Mouse (Mus musculus) kidney, postnatal 0 days (tissue): Measurements from ENCODE around the gene Mrpl3. TPM values are rescaled to one million over a fixed set of nuclear protein-coding genes. Genes with fewer than 3 reads are reported as not detected.

Experiments
- ATAC-seq: fragments of 200-750 bp; cut with Nextera tagmentation; replicated peaks from 2 replicates; pipeline ENCODE4 v1.8.0; 2017; ENCODE audit warnings: low read depth, moderate number of reproducible peaks, moderate TSS enrichment, moderate library complexity; ENCODE audit not compliant: low FRiP score
- DNase-seq: peaks from one replicate; pipeline ENCODE4 v3.0.0-alpha.2; 2016; ENCODE audit warnings: low spot score
- H3K27ac ChIP-seq: fragments of 300-500 bp; sonication (generic); 2 replicates; pipeline ENCODE4 v1.5.1; 2014; ENCODE audit warnings: mild to moderate bottlenecking
- H3K27me3 ChIP-seq: fragments of 300-500 bp; sonication (generic); 2 replicates; pipeline ENCODE4 v1.6.1; 2014; ENCODE audit warnings: low read length, mixed read lengths; ENCODE audit not compliant: insufficient read depth
- H3K36me3 ChIP-seq: fragments of 300-500 bp; sonication (generic); 2 replicates; pipeline ENCODE4 v1.6.1; 2014; ENCODE audit warnings: low read length, mixed read lengths; ENCODE audit not compliant: insufficient read depth
- H3K4me1 ChIP-seq: fragments of 300-500 bp; sonication (generic); replicated peaks from 2 replicates; pipeline ENCODE4 v1.6.1; 2014; ENCODE audit warnings: antibody characterized with exemption, low read length, mixed read lengths; ENCODE audit not compliant: insufficient read depth
- H3K4me2 ChIP-seq: fragments of 300-500 bp; sonication (generic); 2 replicates; pipeline ENCODE4 v1.6.1; 2014; ENCODE audit warnings: mild to moderate bottlenecking, low read length, moderate library complexity, mixed read lengths
- H3K4me3 ChIP-seq: fragments of 300-500 bp; sonication (generic); replicated peaks from 2 replicates; pipeline ENCODE4 v1.5.1; 2014; ENCODE audit warnings: low read depth, low read length
- H3K9ac ChIP-seq: fragments of 300-500 bp; sonication (generic); 2 replicates; pipeline ENCODE4 v1.6.1; 2014; ENCODE audit warnings: low read depth, low read length
- H3K9me3 ChIP-seq: fragments of 300-500 bp; sonication (generic); replicated peaks from 2 replicates; pipeline ENCODE4 v1.6.1; 2016; ENCODE audit warnings: low read length, inconsistent platforms, mixed read lengths
- CTCF ChIP-seq: IDR thresholded peaks from 2 replicates; pipeline ENCODE4 v1.5.1; 2016; ENCODE audit warnings: antibody characterized with exemption, low read depth, mild to moderate bottlenecking, moderate library complexity
- WGBS: fragments of 180-500 bp; shearing (Covaris S2); extraction: QIAGEN DNeasy Blood & Tissue Kit; methylation state at CpG from one replicate; pipeline ENCODE4 v1.1.7; 2014; 5-methylcytosine and 5-hydroxymethylcytosine counted together
- polyA plus RNA-seq: library from polyadenylated mRNA; unstranded; fragments of >200 nt; fragmentation: Nextera tagmentation; extraction: Ambion mirVana; gene quantifications from 2 replicates; pipeline ENCODE4 v1.2.1, GENCODE M21; 2015

Gene Mrpl3
- polyA plus RNA-seq, 1 experiment from 2014 or later = 108 TPM

- Histone ChIP-seq H3K36me3 (no peaks in the 10 kb centered on the region), H3K9ac (no peak overlapping the region), H3K27ac (no peak overlapping the region), H3K4me1 (no peaks in the 10 kb centered on the region), H3K4me3 (no peak overlapping the region), H3K4me2 (no peak overlapping the region), H3K27me3 (no peaks in the 10 kb centered on the region), H3K9me3 (no peaks in the 10 kb centered on the region)
- no peak for TF ChIP-seq CTCF
- ATAC-seq (no peak), DNase-seq (no peak)
- 72% methylated on average over 7 of the region's 7 CpGs for WGBS
These were observed 7.0 kb upstream of the Mrpl3 start for GRCm38 (mm10) chr9:105046014-105046413.

- Histone ChIP-seq H3K9me3 (no peaks in the 10 kb centered on the region), H3K27ac (no peak overlapping the region), H3K4me1 (no peaks in the 10 kb centered on the region), H3K4me2 (no peak overlapping the region), H3K4me3 (no peak overlapping the region), H3K9ac (no peak overlapping the region), H3K36me3 (no peaks in the 10 kb centered on the region), H3K27me3 (no peaks in the 10 kb centered on the region)
- ATAC-seq (no peak), DNase-seq (no peak)
- 71% methylated on average over 10 of the region's 10 CpGs for WGBS
- TF ChIP-seq CTCF = no peak
These were observed 4.7 kb upstream of the Mrpl3 start for GRCm38 (mm10) chr9:105048351-105048750.

DNA sequence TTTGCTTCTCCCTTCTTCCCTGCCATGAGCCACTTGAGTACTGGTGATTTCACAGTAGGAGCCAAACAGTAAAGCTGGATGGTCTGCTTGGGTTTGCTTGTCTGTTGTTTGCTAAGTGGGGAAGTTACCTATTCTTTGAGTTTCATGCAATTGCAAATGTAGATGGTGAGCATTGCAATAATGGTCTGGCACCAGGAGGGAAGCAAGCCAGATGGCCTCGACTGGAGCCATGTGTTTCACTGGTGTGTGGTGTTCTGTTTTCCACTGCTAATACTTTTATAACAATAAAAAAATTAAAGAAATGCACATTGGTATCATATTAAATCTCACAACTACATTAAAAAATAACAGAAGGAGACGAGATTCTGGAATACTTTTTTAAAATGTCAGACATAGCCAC, 3.4 kb upstream of the Mrpl3 start:
- no peak overlapping the region for H3K9ac ChIP-seq
- no peak for ATAC-seq
- 51% methylated on average over 2 of the region's 2 CpGs for WGBS

GRCm38 (mm10) chr9:105050257-105050656, 2.8 kb upstream of the Mrpl3 start:
- Histone ChIP-seq H3K36me3 (no peaks in the 10 kb centered on the region), H3K9me3 (no peaks in the 10 kb centered on the region), H3K27me3 (no peaks in the 10 kb centered on the region), H3K9ac (no peak overlapping the region), H3K4me1 (no peaks in the 10 kb centered on the region), H3K4me3 (no peak overlapping the region), H3K4me2 (no peak overlapping the region), H3K27ac (no peak overlapping the region)
- DNase-seq = no peak
- peak; percentile 19; the same call in 1 of the 2 replicates for TF ChIP-seq CTCF
- WGBS = 57% methylated on average over 2 of the region's 2 CpGs
- no peak for ATAC-seq

More for the DNA sequence above, 3.4 kb upstream of the Mrpl3 start:
- no peak overlapping the region for H3K27ac ChIP-seq
- DNase-seq = no peak
- H3K4me2 ChIP-seq = no peak overlapping the region
- no peaks in the 10 kb centered on the region for H3K9me3 ChIP-seq
- no peak for TF ChIP-seq CTCF
- no peaks in the 10 kb centered on the region for H3K36me3 ChIP-seq
- H3K4me1 ChIP-seq = no peaks in the 10 kb centered on the region
- H3K4me3 ChIP-seq = no peak overlapping the region
- no peaks in the 10 kb centered on the region for H3K27me3 ChIP-seq

DNA sequence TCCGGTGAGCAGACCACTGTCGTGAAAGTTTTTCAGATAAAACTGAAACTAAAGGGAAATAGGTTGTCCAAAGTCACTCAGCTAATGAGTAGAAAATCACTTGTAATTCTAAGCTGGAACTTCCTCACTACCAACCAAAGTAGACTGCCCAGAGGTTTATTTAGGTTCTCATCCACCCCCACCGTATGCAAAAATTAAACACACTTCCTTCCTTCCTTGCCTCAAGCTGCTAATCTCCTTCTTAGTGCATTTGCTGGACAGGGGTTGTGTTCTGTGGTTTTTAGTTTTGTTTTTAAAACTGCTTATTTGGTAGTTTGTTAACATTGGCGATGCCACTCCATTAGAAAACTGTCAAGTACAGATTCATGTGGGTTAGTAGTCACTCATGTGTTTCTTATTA, 773 bp downstream of the Mrpl3 start:
- Histone ChIP-seq H3K27ac (no peak overlapping the region), H3K4me2 (peak overlapping the region; percentile 74), H3K27me3 (no peaks in the 10 kb centered on the region), H3K36me3 (peaks cover 28% of the 10 kb centered on the region), H3K4me1 (no peaks in the 10 kb centered on the region), H3K9me3 (no peaks in the 10 kb centered on the region), H3K4me3 (peak overlapping the region; percentile 93), H3K9ac (peak overlapping the region; percentile 95)
- ATAC-seq (no peak), DNase-seq (peak; percentile 14)
- WGBS = 45% methylated on average over 4 of the region's 4 CpGs
- no peak for TF ChIP-seq CTCF

DNA sequence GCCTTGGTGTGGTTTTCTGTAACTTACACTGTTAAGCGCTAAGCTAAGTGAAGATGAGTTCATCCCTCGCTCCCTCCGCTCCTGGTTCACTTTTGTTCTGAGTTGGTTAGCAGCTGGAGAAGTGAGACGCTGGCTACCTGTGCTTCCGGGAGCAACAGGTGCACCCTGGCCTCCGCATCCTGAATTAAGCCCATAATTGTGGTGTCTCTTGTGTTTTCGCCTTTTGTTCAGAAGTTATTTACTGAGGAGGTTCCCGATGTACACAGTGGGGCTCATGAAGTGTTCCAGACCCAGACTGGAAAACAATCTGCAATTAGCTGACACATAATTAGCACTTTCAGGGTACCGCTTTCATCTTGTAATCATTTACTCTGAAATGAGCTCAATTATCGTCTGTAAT, 16.1 kb downstream of the Mrpl3 start:
- TF ChIP-seq CTCF = no peak
- Histone ChIP-seq H3K9ac (no peak overlapping the region), H3K9me3 (no peaks in the 10 kb centered on the region), H3K27me3 (no peaks in the 10 kb centered on the region), H3K4me2 (no peak overlapping the region), H3K27ac (no peak overlapping the region), H3K36me3 (peaks cover 43% of the 10 kb centered on the region), H3K4me3 (no peak overlapping the region), H3K4me1 (no peaks in the 10 kb centered on the region)
- no peak for DNase-seq
- 81% methylated on average over 10 of the region's 10 CpGs for whole genome bisulfite sequencing
- no peak for ATAC-seq
